Mouse (Mus musculus): ENCODE data around the gene Myl3. TPM values are rescaled to one million over a fixed set of nuclear protein-coding genes. Genes with fewer than 3 reads are reported as not detected.

Gene Myl3
- total RNA-seq, 2 experiments from 2014 or later: 11,120 to 11,825 TPM

GRCm38 (mm10) chr9:110810051-110810450 lies 68.4 kb downstream of the Myl3 start:
- no peak for DNase-seq
- intact Hi-C loops (cut with DNase I): no loop called here

DNA sequence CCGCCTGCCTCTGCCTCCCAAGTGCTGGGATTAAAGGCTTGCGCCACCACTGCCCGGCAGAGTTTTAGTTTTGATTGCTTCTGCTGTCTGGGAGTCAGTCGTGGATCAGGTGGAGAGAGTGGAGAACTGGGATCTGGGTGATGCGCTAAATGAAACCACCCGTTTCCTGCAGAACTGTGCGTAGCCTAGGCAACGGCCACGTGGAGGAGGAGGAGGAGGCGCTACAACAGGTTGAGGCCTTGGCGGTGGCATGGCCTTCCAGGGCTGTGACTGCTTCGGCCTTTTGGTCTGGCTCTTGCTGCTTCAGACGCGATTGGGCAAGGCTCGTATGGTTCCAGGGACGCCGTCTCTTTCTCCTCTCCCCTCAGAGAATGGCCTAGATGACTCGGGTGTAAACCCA lies 72.1 kb downstream of the Myl3 start, which contains the start of gene Prss44:
Gene Prss44 (plus strand): TSS at position 206 of the 400 bp plus-strand sequence.
- intact Hi-C loops (cut with DNase I): no loop called here
- DNase-seq: no peak

Other genes starting within 250 kb of the Myl3 start
- 10 to 100 TPM; 61.5 to 61.6 TPM for gene Setd2, start 209.3 kb upstream of the Myl3 start, total RNA-seq (2021)
- gene Nradd, start 117.4 kb upstream of the Myl3 start, total RNA-seq (2021): 1 to 10 TPM; 2.2 to 2.3 TPM
- gene Nbeal2, start 87.7 kb upstream of the Myl3 start, total RNA-seq (2021): 1 to 10 TPM; 8.3 to 8.7 TPM
- gene Ccdc12, start 85.4 kb upstream of the Myl3 start, total RNA-seq (2021): 10 to 100 TPM; 69.6 to 78.9 TPM
- 10 to 100 TPM; 11.5 to 13.4 TPM for gene Pth1r, start 5.3 kb downstream of the Myl3 start, total RNA-seq (2021)
- not detected for gene Prss42, start 56.3 kb downstream of the Myl3 start, total RNA-seq (2021)
- not detected for gene Prss44, start 72.1 kb downstream of the Myl3 start, total RNA-seq (2021)
- not detected for gene Prss43, start 84.8 kb downstream of the Myl3 start, total RNA-seq (2021)
- gene Prss45, start 92.7 kb downstream of the Myl3 start, total RNA-seq (2021): not detected
- not detected for gene Prss46, start 102.6 kb downstream of the Myl3 start, total RNA-seq (2021)
- not detected for gene Prss50, start 116.1 kb downstream of the Myl3 start, total RNA-seq (2021)
- gene Als2cl, start 138.0 kb downstream of the Myl3 start, total RNA-seq (2021): 10 to 100 TPM; 19.6 to 20.4 TPM
- under 1 TPM; 0.69 to 0.74 TPM for gene Tmie, start 138.3 kb downstream of the Myl3 start, total RNA-seq (2021)
- gene Fam240a, start 175.0 kb downstream of the Myl3 start, total RNA-seq (2021): not detected
- gene Tdgf1, start 204.3 kb downstream of the Myl3 start, total RNA-seq (2021): not detected
- 10 to 100 TPM; 39.8 to 49.0 TPM for gene Lrrc2, start 209.7 kb downstream of the Myl3 start, total RNA-seq (2021)
- gene Rtp3, start 248.7 kb downstream of the Myl3 start, total RNA-seq (2021): 1 to 10 TPM; 2.4 to 2.8 TPM

Measured in heart, postnatal 10 days (tissue).